Mouse (Mus musculus): ENCODE results near the gene Rps8. TPM values are rescaled to one million over a fixed set of nuclear protein-coding genes. Genes with fewer than 3 reads are reported as not detected.

The Rps8 gene
- total RNA-seq, 2 experiments from 2014 or later = 498 to 543 TPM

GRCm38 (mm10) chr4:117149291-117150211 lies 6.5 kb downstream of the Rps8 start:
- DNase-seq (ENCODE audit: low spot score) = no peak

GRCm38 (mm10) chr4:117148815-117149214 lies 7.2 kb downstream of the Rps8 start:
- no peak for DNase-seq (ENCODE audit: low spot score)

DNA sequence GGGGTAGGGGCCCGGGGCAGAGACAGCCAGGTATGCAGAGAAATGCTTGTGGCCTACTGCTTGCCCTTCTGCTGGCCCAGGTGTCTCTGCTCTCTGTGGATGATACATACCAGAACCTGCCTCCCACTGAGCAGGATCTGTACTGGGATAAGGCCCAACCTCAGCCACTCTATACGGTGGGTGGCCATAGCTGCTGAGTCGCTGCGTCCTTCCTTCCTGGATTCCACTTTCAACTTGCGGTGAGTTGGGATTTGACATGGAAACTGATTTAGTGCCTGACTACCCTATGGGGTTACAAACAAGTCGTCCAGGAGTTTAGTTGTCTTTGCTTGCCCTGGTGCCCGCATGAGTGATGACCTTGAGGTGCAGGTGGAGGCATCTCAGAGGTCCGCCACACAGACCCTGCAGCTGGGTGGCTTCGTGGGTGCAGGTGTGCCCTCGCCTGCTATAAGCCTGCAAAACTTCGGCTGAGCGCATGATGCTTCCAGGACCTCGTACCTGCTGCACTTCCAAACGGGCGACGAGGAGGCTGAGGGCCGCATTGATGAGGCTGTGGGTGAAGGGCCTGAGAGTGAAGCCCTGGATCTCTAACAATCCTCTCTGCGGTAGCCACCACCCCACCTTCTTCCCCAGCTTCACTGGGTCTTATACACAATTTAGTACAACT lies 7.9 kb downstream of the Rps8 start:
- peak; percentile 0 for DNase-seq (ENCODE audit: low spot score)

DNA sequence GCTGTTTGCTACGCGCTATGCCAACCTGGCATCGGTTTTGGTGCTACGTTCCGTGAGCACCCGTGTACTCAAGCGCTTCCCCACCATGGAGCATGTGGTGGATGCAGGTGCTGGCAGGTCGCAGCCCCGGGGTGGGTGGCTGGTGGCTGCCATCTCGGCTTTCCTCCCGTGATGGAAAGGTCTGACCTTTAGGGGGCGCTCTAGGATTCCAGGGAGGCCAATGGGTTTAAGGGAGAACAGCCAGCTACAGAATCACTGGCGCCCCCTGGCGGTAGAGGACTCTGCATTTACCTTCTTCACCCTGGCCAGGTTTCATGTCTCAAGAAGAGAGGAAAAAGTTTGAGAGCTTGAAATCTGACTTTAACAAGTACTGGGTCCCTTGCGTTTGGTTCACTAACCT lies 9.9 kb downstream of the Rps8 start:
- peak; percentile 90 for DNase-seq (ENCODE audit: low spot score)

DNA sequence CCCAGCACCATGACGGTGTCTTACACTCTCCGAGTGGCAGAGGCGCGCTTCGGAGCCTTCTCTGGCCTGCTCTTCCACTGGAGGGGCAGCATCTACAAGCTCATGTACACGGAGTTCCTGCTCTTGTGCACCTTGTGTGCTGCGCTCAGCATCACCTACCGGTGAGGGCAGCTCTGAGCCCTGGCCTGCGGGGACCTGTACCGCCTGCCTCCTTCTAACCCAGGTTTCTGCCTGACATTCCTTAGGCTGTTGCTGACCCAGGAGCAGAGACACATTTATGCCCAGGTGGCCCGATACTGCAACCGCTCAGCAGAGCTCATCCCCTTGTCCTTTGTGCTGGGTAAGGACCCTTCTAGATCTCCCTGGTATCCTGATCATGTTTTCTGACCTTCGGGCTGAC lies 10.8 kb downstream of the Rps8 start:
- peak; percentile 0 for DNase-seq (ENCODE audit: low spot score)

GRCm38 (mm10) chr4:117143023-117143422 lies 13.0 kb downstream of the Rps8 start:
- no peak for DNase-seq (ENCODE audit: low spot score)

DNA sequence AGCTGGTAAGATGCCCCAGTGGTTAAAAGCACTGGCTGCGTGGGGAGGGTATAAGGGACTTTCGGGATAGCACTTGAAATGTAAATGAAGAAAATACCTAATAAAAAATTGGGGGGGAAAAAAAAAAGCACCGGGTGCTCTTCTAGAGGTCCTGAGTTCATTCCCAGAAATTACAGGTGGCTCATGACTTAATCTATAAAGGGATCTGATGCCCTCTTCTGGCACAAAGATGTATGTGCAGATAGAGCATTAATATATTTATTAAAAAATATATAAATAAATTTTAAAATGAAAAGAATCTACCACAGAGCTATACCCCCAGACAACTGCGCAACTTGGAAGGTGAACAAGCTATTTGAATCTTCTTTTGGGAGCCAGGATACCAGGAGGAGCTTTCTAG lies 15.4 kb downstream of the Rps8 start:
- DNase-seq (ENCODE audit: low spot score) = no peak

GRCm38 (mm10) chr4:117139217-117139612 lies 16.8 kb downstream of the Rps8 start:
- DNase-seq (ENCODE audit: low spot score) = no peak

GRCm38 (mm10) chr4:117138295-117139216 lies 17.5 kb downstream of the Rps8 start:
- DNase-seq (ENCODE audit: low spot score) = no peak

DNA sequence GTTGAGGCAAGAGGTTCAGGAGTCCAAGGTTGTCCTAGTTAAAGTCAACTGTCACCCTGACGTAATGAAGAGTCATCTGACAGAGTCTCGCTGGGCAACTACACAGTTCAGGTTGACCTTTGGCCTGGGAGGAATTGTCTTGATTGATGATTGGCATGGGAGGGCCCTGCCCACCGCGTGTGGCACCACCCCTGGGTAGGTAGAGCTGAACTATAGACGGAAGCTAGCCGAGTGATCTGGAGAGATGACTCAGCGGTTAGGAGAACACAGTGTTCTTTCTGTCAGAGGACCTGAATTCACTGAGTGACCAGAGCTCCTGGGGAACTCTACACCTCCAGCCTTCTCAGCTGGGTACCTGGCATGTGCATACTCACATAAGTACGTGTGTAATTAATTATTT lies 20.0 kb downstream of the Rps8 start:
- DNase-seq (ENCODE audit: low spot score) = peak; percentile 54

DNA sequence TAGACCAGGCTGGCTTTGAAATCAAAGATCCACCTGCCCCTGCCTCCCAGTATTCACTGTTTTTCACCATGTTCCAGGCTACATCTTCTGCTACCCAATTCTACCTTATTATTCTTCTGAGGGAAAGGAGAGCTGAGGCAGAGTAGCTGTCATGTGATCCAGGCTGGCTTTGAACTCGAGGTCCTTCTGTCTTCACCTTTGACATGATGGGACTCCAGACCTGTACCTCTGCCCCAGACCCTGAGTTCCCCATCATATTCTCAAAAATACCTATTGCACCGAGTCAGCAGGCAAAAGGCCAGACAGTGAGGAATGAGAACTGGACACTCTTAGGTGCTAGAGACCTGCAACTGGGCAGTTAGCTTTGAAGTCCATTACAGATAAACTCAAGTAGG lies 21.4 kb downstream of the Rps8 start:
- DNase-seq (ENCODE audit: low spot score) = no peak

GRCm38 (mm10) chr4:117133817-117134600 lies 22.0 kb downstream of the Rps8 start, which contains the start of gene Plk3:
Gene Plk3 (minus strand): TSS chr4:117133963.
- peak; percentile 98 for DNase-seq (ENCODE audit: low spot score)

GRCm38 (mm10) chr4:117133366-117133796 lies 22.7 kb downstream of the Rps8 start:
- DNase-seq (ENCODE audit: low spot score) = no peak

GRCm38 (mm10) chr4:117132794-117133143 lies 23.3 kb downstream of the Rps8 start:
- DNase-seq (ENCODE audit: low spot score) = no peak

DNA sequence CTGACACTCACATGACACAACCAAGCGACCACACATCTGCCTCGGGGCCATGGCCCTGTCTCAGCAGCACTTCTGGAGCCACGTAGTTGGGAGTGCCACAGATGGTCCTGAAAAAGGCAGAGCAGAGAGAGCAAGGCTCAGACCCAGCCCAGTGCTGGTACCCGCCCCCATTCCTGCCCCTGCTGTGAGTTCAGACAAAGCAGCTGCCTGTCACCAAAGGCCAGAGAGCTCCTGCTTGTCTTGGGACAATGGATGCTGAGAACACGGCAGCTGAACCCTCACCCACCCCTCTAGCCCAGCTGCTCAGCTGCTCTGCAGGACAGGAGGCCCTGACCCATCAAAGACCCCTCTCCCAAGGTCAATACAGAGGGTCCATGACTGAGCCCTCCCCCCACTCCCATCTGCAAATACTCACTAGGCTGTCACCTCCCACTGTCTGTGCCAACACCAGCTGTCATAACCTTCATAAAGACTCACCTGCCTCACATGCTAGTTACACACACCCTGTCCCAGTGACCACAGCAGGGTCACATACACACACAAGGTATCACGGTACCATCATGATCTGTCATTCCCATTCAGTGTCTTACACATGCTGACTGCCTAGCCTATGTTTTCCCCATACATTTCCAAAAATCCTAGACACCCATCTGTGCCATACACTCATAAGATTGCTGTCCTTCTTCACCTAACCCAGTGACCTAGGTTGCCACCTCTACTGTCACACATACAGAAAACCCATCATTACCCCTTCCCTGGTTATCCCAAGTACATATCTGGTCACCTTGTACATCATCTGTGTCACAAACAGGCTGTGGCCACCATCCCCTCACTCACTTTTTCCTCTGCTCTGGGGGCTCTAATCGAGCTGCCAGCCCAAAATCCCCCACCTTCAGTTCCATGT lies 23.9 kb downstream of the Rps8 start:
- DNase-seq (ENCODE audit: low spot score) = no peak

DNA sequence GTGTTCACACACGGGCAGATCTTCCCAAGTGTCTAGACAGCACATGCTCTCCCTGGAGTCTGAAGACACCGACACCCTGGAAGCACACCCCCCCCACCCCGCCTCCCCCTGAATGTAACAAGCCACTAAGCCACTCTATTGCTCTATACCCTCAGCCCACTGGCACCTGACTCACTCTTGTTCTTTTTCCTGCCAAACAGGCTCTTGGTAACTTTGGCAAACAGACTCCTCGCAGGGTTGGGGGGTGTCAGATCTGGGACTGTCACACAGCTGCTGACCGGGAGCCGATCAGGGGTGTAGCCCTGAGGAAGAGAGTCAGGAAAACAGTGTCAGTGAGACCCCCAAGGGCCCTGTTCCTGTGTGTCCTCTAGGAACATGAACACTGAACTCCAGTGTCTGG lies 24.8 kb downstream of the Rps8 start:
- DNase-seq (ENCODE audit: low spot score) = no peak

DNA sequence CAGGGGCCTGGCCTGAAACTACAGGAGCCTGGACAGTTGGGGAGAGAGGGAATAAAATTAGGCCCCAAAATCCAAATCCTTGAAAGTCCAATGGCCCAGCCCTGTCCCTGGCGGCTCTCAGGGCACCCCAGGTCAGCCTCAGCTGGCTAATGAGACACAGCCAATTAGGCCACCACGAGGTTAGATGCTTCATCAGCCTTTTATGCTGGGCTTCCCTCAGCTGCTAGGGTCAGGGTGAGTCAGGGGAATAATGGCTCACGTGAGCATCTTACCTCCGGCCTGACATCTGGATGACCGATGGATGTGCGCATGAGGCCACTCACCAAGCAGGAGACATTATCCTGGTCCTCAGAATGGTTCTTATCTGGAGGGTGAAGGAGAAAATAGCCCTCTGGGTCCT lies 25.3 kb downstream of the Rps8 start:
- DNase-seq (ENCODE audit: low spot score) = no peak

GRCm38 (mm10) chr4:117127991-117128686 lies 27.9 kb downstream of the Rps8 start:
- no peak for DNase-seq (ENCODE audit: low spot score)

- DNase-seq (ENCODE audit: low spot score) = no peak
Measured at GRCm38 (mm10) chr4:117126675-117127290, 29.3 kb downstream of the Rps8 start, which contains the start of gene Tctex1d4. Gene Tctex1d4 (plus strand): TSS chr4:117126794.

All from gastrocnemius, adult 18-20 months (tissue).